In the genomic region with DNA sequence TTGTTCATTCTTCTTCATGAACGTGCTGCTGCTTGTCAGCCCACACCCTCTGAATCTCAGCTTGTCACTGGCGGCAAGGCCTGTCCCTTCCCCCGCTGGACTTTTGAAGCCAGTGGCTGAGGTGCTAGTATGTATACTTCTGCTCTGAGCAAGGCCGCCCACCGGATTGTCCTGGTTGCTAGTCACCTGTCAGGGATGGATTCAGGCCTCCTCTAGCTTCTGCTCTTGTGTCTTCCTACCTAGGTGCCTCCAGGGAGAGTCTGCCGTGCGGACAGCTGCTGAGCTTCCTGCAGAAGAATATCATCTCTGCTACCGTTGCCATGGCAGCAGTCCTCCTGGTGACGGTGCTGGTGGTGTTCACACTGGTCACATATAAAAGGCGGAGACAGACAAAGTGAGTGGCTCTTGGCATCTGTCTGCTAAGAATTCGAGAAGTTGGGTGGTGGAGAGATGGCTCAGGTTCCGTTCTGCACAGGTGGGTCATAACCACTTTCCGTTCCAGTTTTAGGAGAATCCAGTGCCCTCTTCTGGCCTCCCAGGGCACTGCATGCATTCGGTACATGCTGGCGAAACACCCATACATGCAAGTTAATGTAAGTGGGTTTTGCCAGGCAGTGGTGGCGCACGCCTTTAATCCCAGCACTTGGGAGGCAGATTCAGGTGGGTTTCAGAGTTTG, we compare ENCODE assay signal across 8 mouse cellular contexts. TPM values are rescaled to one million over a fixed set of nuclear protein-coding genes. Genes with fewer than 3 reads are reported as not detected.
A peak's percentile ranks its signal among the peaks of the same experiment; 100 is the strongest.
DNase-seq lines count a peak whose midpoint lies in the region; ATAC-seq and TF ChIP-seq lines count a peak whose summit lies in the region.

No protein-coding gene starts in this region.

- no peak overlapping the region for H3K27ac ChIP-seq in gastrocnemius, adult 2 months
- peak overlapping the region; percentile 3; the same call in 1 of the 2 replicates for H3K27ac ChIP-seq in left cerebral cortex, adult 2 months

- TF ChIP-seq CTCF in gastrocnemius, adult 2 months (IDR thresholded peaks at IDR 0.05): peak; percentile 80
- TF ChIP-seq CTCF in left cerebral cortex, adult 2 months (IDR thresholded peaks at IDR 0.05): peak; percentile 80

- peak; percentile 79 to 87 for DNase-seq in cerebellum, postnatal 36 days
- DNase-seq in gastrocnemius, adult 2 months: peak; percentile 61
- DNase-seq in induced T-regulatory cell, adult 2 months (ENCODE audit: low read depth): peak; percentile 91
- DNase-seq in left cerebral cortex, adult 2 months (ENCODE audit: extremely low spot score in 1 of 2, low spot score in 2 of 2): peak; percentile 76 to 78
- DNase-seq in lung, postnatal 4 days: peak; percentile 65 to 80
- DNase-seq in right cerebral cortex, adult 18-20 months: peak; percentile 70
- DNase-seq in urinary bladder, postnatal 25 days (ENCODE audit: low spot score): peak; percentile 59

- peak overlapping the region; percentile 55 for H3K4me3 ChIP-seq in gastrocnemius, adult 2 months
- H3K4me3 ChIP-seq in left cerebral cortex, adult 2 months: peak overlapping the region; percentile 35

- ATAC-seq in activated CD4-positive, CD25-positive, alpha-beta regulatory T cell, adult 4 months: peak; percentile 93

- intact Hi-C loops in gastrocnemius, adult 2 months (cut with DNase I): no loop called here
- intact Hi-C loops in left cerebral cortex, adult 2 months (cut with DNase I): loop anchor here (2.0 to 10.0 kb wide), 2 partner anchors 198 to 890 kb away; a partner anchor contains a TSS

RNA-seq across cellular contexts. Expression of a gene that starts 17.2 kb away (rescaled TPM):
- 100 to 1,000 TPM; 171 to 269 TPM for polyA plus RNA-seq in activated CD4-positive, CD25-positive, alpha-beta regulatory T cell, adult 4 months (2017; shearing (Covaris generic))
- under 1 TPM in 1 of 2 experiments, not detected in 1; 0.84 TPM for total RNA-seq in gastrocnemius, adult 2 months (2021)
- 1 to 10 TPM; 1.7 to 2.1 TPM for total RNA-seq in left cerebral cortex, adult 2 months (2021)

RNA-seq across cellular contexts. Expression of a gene that starts 30.2 kb away (rescaled TPM):
- 10 to 100 TPM; 41.9 to 51.7 TPM for polyA plus RNA-seq in activated CD4-positive, CD25-positive, alpha-beta regulatory T cell, adult 4 months (2017; shearing (Covaris generic))
- total RNA-seq in gastrocnemius, adult 2 months (2021): 100 to 1,000 TPM; 120 to 155 TPM
- 100 to 1,000 TPM; 323 to 361 TPM for total RNA-seq in left cerebral cortex, adult 2 months (2021)

RNA-seq across cellular contexts. Expression of a gene that starts 34.5 kb away (rescaled TPM):
- polyA plus RNA-seq in activated CD4-positive, CD25-positive, alpha-beta regulatory T cell, adult 4 months (2017; shearing (Covaris generic)): not detected
- 1 to 10 TPM in 1 of 2 experiments, under 1 TPM in 1; 0.51 to 1.5 TPM for total RNA-seq in gastrocnemius, adult 2 months (2021)
- under 1 TPM in 1 of 2 experiments, not detected in 1; 0.41 TPM for total RNA-seq in left cerebral cortex, adult 2 months (2021)

RNA-seq across cellular contexts. Expression of a gene that starts 53.2 kb away (rescaled TPM):
- polyA plus RNA-seq in activated CD4-positive, CD25-positive, alpha-beta regulatory T cell, adult 4 months (2017; shearing (Covaris generic)): 100 to 1,000 TPM; 325 to 418 TPM
- 1,000 to 10,000 TPM; 1,153 to 1,545 TPM for total RNA-seq in gastrocnemius, adult 2 months (2021)
- total RNA-seq in left cerebral cortex, adult 2 months (2021): 100 to 1,000 TPM; 533 to 600 TPM
